Mouse (Mus musculus) spleen, adult 2 months (tissue): ENCODE measurements around the gene Gpr156.

Experiments used
- CTCF ChIP-seq: fragments of 200-500 bp; IDR thresholded peaks from 2 replicates; pipeline ENCODE4 v1.5.1; 2011; ENCODE audit warnings: mild to moderate bottlenecking, inconsistent platforms; ENCODE audit not compliant: insufficient read depth, insufficient read length, insufficient replicate concordance; ENCODE audit errors: extremely low read depth
- POLR2A ChIP-seq: fragments of 200-500 bp; IDR thresholded peaks from 2 replicates; pipeline ENCODE4 v1.6.1; 2011; ENCODE audit warnings: low read depth, low read length, inconsistent platforms

DNA sequence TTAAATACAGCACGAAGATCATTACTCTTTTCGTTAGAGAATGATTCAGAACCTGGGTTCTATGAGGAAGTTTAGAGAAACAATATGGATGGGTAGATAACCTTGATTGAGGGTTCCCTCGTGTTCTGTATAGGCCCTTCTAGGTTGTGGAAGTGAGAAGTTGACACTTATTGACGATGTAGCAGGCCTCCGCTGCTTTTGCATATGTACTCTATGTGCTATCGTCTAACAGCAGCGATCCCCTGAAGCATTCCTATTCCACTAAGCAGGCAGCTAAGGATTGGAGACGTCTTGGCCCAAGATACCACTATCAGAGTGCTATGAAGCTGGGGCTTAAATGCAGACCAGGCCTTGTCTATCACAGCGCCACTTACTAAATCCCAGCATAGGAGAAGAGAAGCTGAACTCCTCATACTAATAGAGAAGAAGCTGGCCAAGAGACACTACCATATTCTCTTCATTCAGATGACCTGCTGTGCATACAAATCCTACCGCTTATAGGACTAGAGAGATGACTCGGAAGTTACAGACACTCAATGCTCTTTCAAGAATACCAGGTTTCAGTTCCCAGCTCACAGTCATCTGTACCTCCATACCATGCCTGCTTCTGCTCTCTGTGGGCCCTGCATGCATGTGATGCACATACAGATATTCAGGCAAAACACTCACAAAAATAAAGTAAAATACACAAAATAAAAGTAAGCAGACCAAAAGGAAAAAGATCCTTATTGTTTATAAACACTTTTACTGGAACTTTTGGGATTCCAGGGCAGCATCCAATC is 23.0 kb downstream of the Gpr156 start:
- TF ChIP-seq POLR2A (no peak), CTCF (no peak)
